Mouse (Mus musculus) limb, embryonic 14.5 days (tissue): Measurements from ENCODE around the gene Tarm1. TPM values are rescaled to one million over a fixed set of nuclear protein-coding genes. Genes with fewer than 3 reads are reported as not detected.

Source experiments
- ATAC-seq: fragments of 200-750 bp; cut with Nextera tagmentation; 2 replicates; pipeline ENCODE4 v1.8.0; 2017; ENCODE audit warnings: low read depth, moderate number of reproducible peaks, moderate TSS enrichment; ENCODE audit not compliant: low FRiP score
- DNase-seq: peaks from one replicate; pipeline ENCODE4 v3.0.0-alpha.2; 2015; ENCODE audit warnings: low spot score
- H3K27ac ChIP-seq: fragments of 300-500 bp; sonication (generic); replicated peaks from 2 replicates; pipeline ENCODE4 v1.5.1; 2014; ENCODE audit warnings: low read depth, mild to moderate bottlenecking, low read length, moderate library complexity, mixed read lengths
- H3K27me3 ChIP-seq: fragments of 300-500 bp; sonication (generic); 2 replicates; pipeline ENCODE4 v1.6.1; 2014; ENCODE audit warnings: low read length, mixed read lengths; ENCODE audit not compliant: control insufficient read depth, insufficient read depth
- H3K36me3 ChIP-seq: fragments of 300-500 bp; sonication (generic); 2 replicates; pipeline ENCODE4 v1.6.1; 2014; ENCODE audit warnings: mild to moderate bottlenecking, low read length, moderate library complexity, mixed read lengths; ENCODE audit not compliant: control insufficient read depth, insufficient read depth
- H3K4me1 ChIP-seq: fragments of 300-500 bp; sonication (generic); 2 replicates; pipeline ENCODE4 v1.6.1; 2014; ENCODE audit warnings: antibody characterized with exemption, low read length, mixed read lengths; ENCODE audit not compliant: control insufficient read depth, insufficient read depth
- H3K4me2 ChIP-seq: fragments of 300-500 bp; sonication (generic); replicated peaks from 2 replicates; pipeline ENCODE4 v1.6.1; 2014; ENCODE audit warnings: low read depth, mild to moderate bottlenecking, low read length, moderate library complexity; ENCODE audit not compliant: severe bottlenecking
- H3K4me3 ChIP-seq: fragments of 300-500 bp; sonication (generic); replicated peaks from 2 replicates; pipeline ENCODE4 v1.5.1; 2014; ENCODE audit warnings: low read length
- H3K9ac ChIP-seq: fragments of 300-500 bp; sonication (generic); 2 replicates; pipeline ENCODE4 v1.6.1; 2014; ENCODE audit warnings: mild to moderate bottlenecking, low read depth, low read length, moderate library complexity; ENCODE audit not compliant: severe bottlenecking
- H3K9me3 ChIP-seq: fragments of 300-500 bp; sonication (generic); 2 replicates; pipeline ENCODE4 v1.6.1; 2016; ENCODE audit warnings: low read length; ENCODE audit not compliant: control insufficient read depth
- POLR2A ChIP-seq: fragments of 200-500 bp; IDR thresholded peaks from 2 replicates; pipeline ENCODE4 v1.8.0; 2012; ENCODE audit warnings: inconsistent platforms, mild to moderate bottlenecking, moderate library complexity, borderline replicate concordance; ENCODE audit not compliant: insufficient read depth, insufficient read length; ENCODE audit errors: extremely low read depth
- whole genome bisulfite sequencing: fragments of 180-500 bp; shearing (Covaris S2); extraction: QIAGEN DNeasy Blood & Tissue Kit; methylation state at CpG from one replicate; pipeline ENCODE4 v1.1.7; 2014; 5-methylcytosine and 5-hydroxymethylcytosine counted together
- polyA plus RNA-seq, 2 experiments: library from polyadenylated mRNA; depleted of rRNA in 1 of 2; stranded (reverse) in 1 of 2; unstranded in 1 of 2; fragments of >200 nt; fragmentation: Nextera tagmentation in 1 of 2; extraction: Ambion mirVana in 1 of 2; gene quantifications; 2 replicates each; pipeline versions ENCODE4 v1.2.1 to v1.2.3; 2012 to 2014

Tarm1 gene
- polyA plus RNA-seq, 2 experiments = 0.48 to 0.92 TPM

- Histone ChIP-seq H3K9me3 (no peaks in the 10 kb centered on the region), H3K9ac (no peak overlapping the region), H3K4me3 (no peak overlapping the region), H3K4me2 (peak overlapping the region; percentile 20; the same call in 1 of the 2 replicates), H3K27me3 (no peaks in the 10 kb centered on the region), H3K36me3 (no peaks in the 10 kb centered on the region), H3K4me1 (no peaks in the 10 kb centered on the region; the same call in 1 of the 2 replicates), H3K27ac (no peak overlapping the region)
- 6% methylated on average over 19 of the region's 19 CpGs for WGBS
- ATAC-seq (no peak), DNase-seq (no peak)
- TF ChIP-seq POLR2A = no peak
These were observed 27.9 kb downstream of the Tarm1 start for GRCm38 (mm10) chr7:3474291-3475080.

GRCm38 (mm10) chr7:3472774-3473173, 29.6 kb downstream of the Tarm1 start:
- no peak for TF ChIP-seq POLR2A
- no peaks in the 10 kb centered on the region; the same call in 1 of the 2 replicates for H3K4me1 ChIP-seq
- H3K9ac ChIP-seq = no peak overlapping the region
- no peaks in the 10 kb centered on the region for H3K9me3 ChIP-seq
- H3K36me3 ChIP-seq = no peaks in the 10 kb centered on the region
- ATAC-seq (no peak), DNase-seq (no peak)
- no peak overlapping the region for H3K27ac ChIP-seq
- 84% methylated on average over 3 of the region's 3 CpGs for WGBS
- no peak overlapping the region for H3K4me2 ChIP-seq
- no peak overlapping the region for H3K4me3 ChIP-seq
- no peaks in the 10 kb centered on the region for H3K27me3 ChIP-seq

- H3K27ac ChIP-seq = no peak overlapping the region
- H3K9me3 ChIP-seq = no peaks in the 10 kb centered on the region
- TF ChIP-seq POLR2A = no peak
- no peak overlapping the region for H3K9ac ChIP-seq
- no peak overlapping the region for H3K4me2 ChIP-seq
- H3K27me3 ChIP-seq = no peaks in the 10 kb centered on the region
- 59% methylated on average over 2 of the region's 2 CpGs for WGBS
- ATAC-seq (no peak), DNase-seq (no peak)
- no peaks in the 10 kb centered on the region for H3K4me1 ChIP-seq
- no peak overlapping the region for H3K4me3 ChIP-seq
- no peaks in the 10 kb centered on the region for H3K36me3 ChIP-seq
These were observed 33.8 kb downstream of the Tarm1 start for GRCm38 (mm10) chr7:3468614-3469013.

GRCm38 (mm10) chr7:3463306-3463705, 39.1 kb downstream of the Tarm1 start:
- H3K9me3 ChIP-seq = no peaks in the 10 kb centered on the region
- DNase-seq (no peak), ATAC-seq (no peak)
- H3K27me3 ChIP-seq = no peaks in the 10 kb centered on the region
- H3K4me1 ChIP-seq = no peaks in the 10 kb centered on the region
- H3K36me3 ChIP-seq = no peaks in the 10 kb centered on the region
- no peak overlapping the region for H3K9ac ChIP-seq
- H3K27ac ChIP-seq = no peak overlapping the region
- WGBS = 82% methylated on average over 4 of the region's 4 CpGs
- TF ChIP-seq POLR2A = no peak
- H3K4me3 ChIP-seq = no peak overlapping the region
- H3K4me2 ChIP-seq = no peak overlapping the region

- Histone ChIP-seq H3K9ac (no peak overlapping the region), H3K4me3 (no peak overlapping the region), H3K27ac (no peak overlapping the region), H3K27me3 (no peaks in the 10 kb centered on the region), H3K9me3 (no peaks in the 10 kb centered on the region), H3K4me2 (no peak overlapping the region), H3K36me3 (no peaks in the 10 kb centered on the region), H3K4me1 (no peaks in the 10 kb centered on the region)
- 90% methylated on average over 8 of the region's 8 CpGs for WGBS
- TF ChIP-seq POLR2A = no peak
- ATAC-seq (no peak), DNase-seq (no peak)
These were observed 42.2 kb downstream of the Tarm1 start for GRCm38 (mm10) chr7:3460261-3460660.

GRCm38 (mm10) chr7:3457841-3458217, 44.6 kb downstream of the Tarm1 start:
- DNase-seq (no peak), ATAC-seq (no peak)
- Histone ChIP-seq H3K4me3 (no peak overlapping the region), H3K27me3 (no peaks in the 10 kb centered on the region), H3K36me3 (no peaks in the 10 kb centered on the region), H3K27ac (no peak overlapping the region), H3K9me3 (no peaks in the 10 kb centered on the region), H3K9ac (no peak overlapping the region), H3K4me2 (no peak overlapping the region), H3K4me1 (no peaks in the 10 kb centered on the region)
- whole genome bisulfite sequencing = 70% methylated on average over 9 of the region's 9 CpGs
- no peak for TF ChIP-seq POLR2A
